Mouse (Mus musculus): Measurements from ENCODE around the gene Olfr391-ps.

Olfr391-ps gene

DNA sequence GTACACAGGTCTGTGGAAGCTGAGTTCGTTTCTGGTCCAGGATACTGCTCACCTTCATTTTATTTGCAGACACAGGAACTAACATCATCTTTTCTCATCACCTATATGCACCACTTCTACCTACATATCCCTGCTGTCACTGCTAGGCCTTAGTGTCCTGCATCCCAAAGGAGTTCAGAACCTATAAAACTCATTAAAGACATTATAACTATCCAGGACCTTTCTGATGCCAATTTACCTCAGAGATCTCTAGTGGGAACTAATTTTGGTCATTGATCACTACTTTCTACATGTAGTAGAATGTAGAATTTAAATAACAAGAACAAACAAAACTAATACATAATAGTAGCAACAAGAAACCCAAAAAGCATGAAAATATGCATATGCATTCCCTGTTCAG lies at the start of gene Olfr391-ps:
Gene Olfr391-ps, minus strand, starts transcription at position 101 of the 400 bp plus-strand sequence.
- Histone ChIP-seq H3K27me3 (ENCODE audit: control insufficient read depth, insufficient read depth, low read length, poor library complexity, severe bottlenecking) (no peaks in the 10 kb centered on the region), H3K36me3 (ENCODE audit: control insufficient read depth, insufficient read depth, low read length, poor library complexity, severe bottlenecking) (no peaks in the 10 kb centered on the region)
- DNase-seq (ENCODE audit: low read depth, low spot score), result no peak

GRCm38 (mm10) chr11:73851354-73851753 lies 48.5 kb upstream of the Olfr391-ps start, which contains the start of gene Olfr393:
Gene Olfr393, minus strand, starts transcription at chr11:73851454.
- Histone ChIP-seq H3K36me3 (ENCODE audit: control insufficient read depth, insufficient read depth, low read length, poor library complexity, severe bottlenecking) (no peaks in the 10 kb centered on the region), H3K27me3 (ENCODE audit: control insufficient read depth, insufficient read depth, low read length, poor library complexity, severe bottlenecking) (no peaks in the 10 kb centered on the region)
- no peak for DNase-seq (ENCODE audit: low read depth, low spot score)

DNA sequence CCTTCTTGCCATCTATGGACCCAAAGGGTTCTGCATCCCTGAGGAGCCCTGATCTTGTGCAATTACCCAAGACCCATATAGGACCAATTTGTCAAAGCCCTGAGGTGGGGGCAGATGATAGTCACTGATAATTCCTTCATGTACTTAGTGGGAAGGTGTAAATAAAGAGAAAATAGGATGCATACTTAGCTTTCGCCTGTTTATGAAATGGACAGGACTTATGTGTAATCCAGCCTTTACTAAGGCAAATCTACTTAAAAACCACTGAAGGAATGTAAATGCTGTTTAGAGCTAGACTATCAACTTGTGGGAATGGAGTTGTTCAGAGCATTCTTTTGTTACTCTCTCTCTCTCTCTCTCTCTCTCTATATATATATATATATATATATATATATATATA lies 14.1 kb upstream of the Olfr391-ps start, which contains the start of gene Olfr392:
Gene Olfr392, minus strand, starts transcription at position 101 of the 400 bp plus-strand sequence.
- no peak for DNase-seq (ENCODE audit: low read depth, low spot score)
- no peaks in the 10 kb centered on the region for H3K27me3 ChIP-seq (ENCODE audit: control insufficient read depth, insufficient read depth, low read length, poor library complexity, severe bottlenecking)

GRCm38 (mm10) chr11:73782664-73783063 lies 20.2 kb downstream of the Olfr391-ps start, which contains the start of gene Olfr390:
Gene Olfr390, plus strand, starts transcription at chr11:73782964.
- no peaks in the 10 kb centered on the region for H3K27me3 ChIP-seq (ENCODE audit: control insufficient read depth, insufficient read depth, low read length, poor library complexity, severe bottlenecking)
- DNase-seq (ENCODE audit: low read depth, low spot score), result no peak
- H3K36me3 ChIP-seq (ENCODE audit: control insufficient read depth, insufficient read depth, low read length, poor library complexity, severe bottlenecking), result no peaks in the 10 kb centered on the region

More for the DNA sequence above, 14.1 kb upstream of the Olfr391-ps start, which contains the start of gene Olfr392:
- no peaks in the 10 kb centered on the region for H3K36me3 ChIP-seq (ENCODE audit: control insufficient read depth, insufficient read depth, low read length, poor library complexity, severe bottlenecking)

DNA sequence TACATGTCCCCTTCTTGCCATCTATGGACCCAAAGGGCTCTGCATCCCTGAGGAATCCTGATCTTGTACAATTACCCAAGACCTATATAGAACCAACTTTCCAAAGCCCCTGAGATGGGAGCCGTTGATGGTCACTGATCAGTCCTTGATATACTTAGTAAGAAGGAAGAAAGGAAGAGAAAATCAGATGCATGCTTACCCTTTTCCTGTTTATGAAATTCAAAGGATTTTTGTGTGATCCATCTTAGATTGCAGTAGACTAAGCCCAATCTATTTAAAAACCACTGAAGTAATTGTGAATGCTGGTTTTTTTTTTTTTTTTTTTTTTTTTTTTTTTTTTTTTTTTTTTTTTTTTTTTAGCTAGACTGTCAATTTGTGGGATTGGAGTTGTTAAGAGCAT lies 22.2 kb downstream of the Olfr391-ps start, which contains the start of gene Olfr389:
Gene Olfr389, minus strand, starts transcription at position 101 of the 400 bp plus-strand sequence.
- Histone ChIP-seq H3K36me3 (ENCODE audit: control insufficient read depth, insufficient read depth, low read length, poor library complexity, severe bottlenecking) (no peaks in the 10 kb centered on the region), H3K27me3 (ENCODE audit: control insufficient read depth, insufficient read depth, low read length, poor library complexity, severe bottlenecking) (no peaks in the 10 kb centered on the region)
- no peak for DNase-seq (ENCODE audit: low read depth, low spot score)

GRCm38 (mm10) chr11:73759115-73759514 lies 43.7 kb downstream of the Olfr391-ps start:
- Histone ChIP-seq H3K27me3 (ENCODE audit: control insufficient read depth, insufficient read depth, low read length, poor library complexity, severe bottlenecking) (no peaks in the 10 kb centered on the region), H3K36me3 (ENCODE audit: control insufficient read depth, insufficient read depth, low read length, poor library complexity, severe bottlenecking) (no peaks in the 10 kb centered on the region)
- DNase-seq (ENCODE audit: low read depth, low spot score), result no peak
